Mouse (Mus musculus): ENCODE measurements around the gene Chrnb2.
"Not testable (repeated sequence)": the region's sequence is repeated elsewhere in the genome, so short reads cannot be mapped to it uniquely, and the experiment has no call there.

The Chrnb2 gene

GRCm38 (mm10) chr3:89764119-89764724, at the start of gene Chrnb2:
Gene Chrnb2 (minus strand): TSS chr3:89764632.
- peak; percentile 82 for DNase-seq (ENCODE audit: low read depth)

GRCm38 (mm10) chr3:89814051-89814450, 49.6 kb upstream of the Chrnb2 start:
- DNase-seq (ENCODE audit: low read depth): no peak

GRCm38 (mm10) chr3:89812166-89812565, 47.7 kb upstream of the Chrnb2 start:
- no peak for DNase-seq (ENCODE audit: low read depth)

- DNase-seq (ENCODE audit: low read depth): peak; percentile 48
These were observed 46.4 kb upstream of the Chrnb2 start for GRCm38 (mm10) chr3:89810841-89811240.

- DNase-seq (ENCODE audit: low read depth): no peak
These were observed 44.2 kb upstream of the Chrnb2 start for GRCm38 (mm10) chr3:89808638-89809037.

- no peak for DNase-seq (ENCODE audit: low read depth)
These were observed 43.4 kb upstream of the Chrnb2 start for GRCm38 (mm10) chr3:89807881-89808280.

GRCm38 (mm10) chr3:89807171-89807570, 42.7 kb upstream of the Chrnb2 start:
- no peak for DNase-seq (ENCODE audit: low read depth)

- DNase-seq (ENCODE audit: low read depth): peak; percentile 66
These were observed 42.3 kb upstream of the Chrnb2 start for GRCm38 (mm10) chr3:89806751-89807150.

- no peak for DNase-seq (ENCODE audit: low read depth)
These were observed 40.7 kb upstream of the Chrnb2 start for GRCm38 (mm10) chr3:89805179-89805578.

GRCm38 (mm10) chr3:89802876-89803275, 38.4 kb upstream of the Chrnb2 start:
- no peak for DNase-seq (ENCODE audit: low read depth)

- DNase-seq (ENCODE audit: low read depth): peak; percentile 84
These were observed 37.0 kb upstream of the Chrnb2 start for GRCm38 (mm10) chr3:89801507-89801847.

GRCm38 (mm10) chr3:89800774-89801506, 36.5 kb upstream of the Chrnb2 start:
- no peak for DNase-seq (ENCODE audit: low read depth)

GRCm38 (mm10) chr3:89800078-89800477, 35.6 kb upstream of the Chrnb2 start:
- DNase-seq (ENCODE audit: low read depth): not testable (repeated sequence)

GRCm38 (mm10) chr3:89799476-89799875, 35.0 kb upstream of the Chrnb2 start:
- no peak for DNase-seq (ENCODE audit: low read depth)

- DNase-seq (ENCODE audit: low read depth): no peak
These were observed 34.1 kb upstream of the Chrnb2 start for GRCm38 (mm10) chr3:89798518-89798917.

GRCm38 (mm10) chr3:89796358-89796757, 31.9 kb upstream of the Chrnb2 start:
- no peak for DNase-seq (ENCODE audit: low read depth)

GRCm38 (mm10) chr3:89795746-89796145, 31.3 kb upstream of the Chrnb2 start:
- DNase-seq (ENCODE audit: low read depth): no peak

- DNase-seq (ENCODE audit: low read depth): no peak
These were observed 30.2 kb upstream of the Chrnb2 start for GRCm38 (mm10) chr3:89794616-89795015.

- no peak for DNase-seq (ENCODE audit: low read depth)
These were observed 24.4 kb upstream of the Chrnb2 start for GRCm38 (mm10) chr3:89788680-89789352.

- no peak for DNase-seq (ENCODE audit: low read depth)
These were observed 21.8 kb upstream of the Chrnb2 start for GRCm38 (mm10) chr3:89786275-89786674.

- DNase-seq (ENCODE audit: low read depth): peak; percentile 58
These were observed 20.7 kb upstream of the Chrnb2 start for GRCm38 (mm10) chr3:89784991-89785753.

- DNase-seq (ENCODE audit: low read depth): no peak
These were observed 17.2 kb upstream of the Chrnb2 start for GRCm38 (mm10) chr3:89781640-89782039.
